Mouse (Mus musculus): ENCODE data around the gene Nfkb2. TPM values are rescaled to one million over a fixed set of nuclear protein-coding genes. Genes with fewer than 3 reads are reported as not detected.
A peak's percentile ranks its signal among the peaks of the same experiment; 100 is the strongest.

Nfkb2 gene
- polyA plus RNA-seq, 1 experiment = 122 TPM

DNA sequence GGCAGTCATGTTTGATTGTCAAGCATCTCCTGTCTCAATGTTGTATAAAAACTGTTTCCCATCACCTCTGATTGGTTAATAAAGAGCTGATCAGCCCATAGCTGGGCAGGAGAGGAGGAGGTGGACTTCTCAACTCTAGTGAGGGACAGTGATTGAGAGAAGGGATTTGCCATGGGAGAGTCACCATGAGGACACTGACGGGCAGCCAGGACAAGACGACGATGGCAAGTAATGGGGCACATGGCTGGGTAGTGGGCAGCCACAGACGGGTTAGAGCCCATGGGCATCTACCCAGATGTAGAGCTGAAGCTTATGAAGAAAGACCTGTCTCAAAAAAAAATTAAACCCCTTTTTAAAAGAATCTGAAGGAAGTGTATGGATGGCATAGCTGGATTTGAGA, 1.6 kb upstream of the Nfkb2 start:
- no peak overlapping the region for H3K4me3 ChIP-seq (ENCODE audit: control insufficient read depth, insufficient read depth, low read length)
- 97% methylated on average over 4 of the region's 4 CpGs for WGBS

GRCm38 (mm10) chr19:46303251-46304215, 587 bp upstream of the Nfkb2 start:
- WGBS = 65% methylated on average over 18 of the region's 18 CpGs
- Histone ChIP-seq H3K27ac (ENCODE audit: control insufficient read depth, insufficient read depth, low read length) (no peak overlapping the region), H3K4me3 (ENCODE audit: control insufficient read depth, insufficient read depth, low read length) (peak overlapping the region; percentile 94), H3K4me1 (replicated peaks; ENCODE audit: control insufficient read depth, insufficient read depth, low read length) (peaks cover 13% of the 10 kb centered on the region), H3K36me3 (ENCODE audit: control insufficient read depth, insufficient read depth, low read length) (no peaks in the 10 kb centered on the region), H3K27me3 (ENCODE audit: control insufficient read depth, insufficient read depth, low read length) (no peaks in the 10 kb centered on the region)
- DNase-seq = peak; percentile 1
- TF ChIP-seq CTCF (IDR thresholded peaks at IDR 0.05; ENCODE audit: borderline replicate concordance, control insufficient read depth, extremely low read depth, insufficient read depth, low read length, poor library complexity) (no peak), POLR2A (IDR thresholded peaks at IDR 0.05; ENCODE audit: control insufficient read depth, extremely low read depth, insufficient read depth, low read length, poor library complexity) (no peak)

More for the DNA sequence above, 1.6 kb upstream of the Nfkb2 start:
- no peaks in the 10 kb centered on the region for H3K27me3 ChIP-seq (ENCODE audit: control insufficient read depth, insufficient read depth, low read length)
- H3K27ac ChIP-seq (ENCODE audit: control insufficient read depth, insufficient read depth, low read length) = no peak overlapping the region
- peaks cover 11% of the 10 kb centered on the region for H3K4me1 ChIP-seq (replicated peaks; ENCODE audit: control insufficient read depth, insufficient read depth, low read length)
- H3K36me3 ChIP-seq (ENCODE audit: control insufficient read depth, insufficient read depth, low read length) = no peaks in the 10 kb centered on the region
- TF ChIP-seq CTCF (IDR thresholded peaks at IDR 0.05; ENCODE audit: borderline replicate concordance, control insufficient read depth, extremely low read depth, insufficient read depth, low read length, poor library complexity) = no peak
- DNase-seq = no peak

GRCm38 (mm10) chr19:46304908-46305333, 801 bp downstream of the Nfkb2 start:
- H3K36me3 ChIP-seq (ENCODE audit: control insufficient read depth, insufficient read depth, low read length) = no peaks in the 10 kb centered on the region
- peak overlapping the region; percentile 94 for H3K4me3 ChIP-seq (ENCODE audit: control insufficient read depth, insufficient read depth, low read length)
- TF ChIP-seq POLR2A (IDR thresholded peaks at IDR 0.05; ENCODE audit: control insufficient read depth, extremely low read depth, insufficient read depth, low read length, poor library complexity) = no peak
- no peak for TF ChIP-seq CTCF (IDR thresholded peaks at IDR 0.05; ENCODE audit: borderline replicate concordance, control insufficient read depth, extremely low read depth, insufficient read depth, low read length, poor library complexity)
- DNase-seq = no peak
- WGBS = under 1% methylated on average over 34 of the region's 34 CpGs
- peaks cover 17% of the 10 kb centered on the region for H3K4me1 ChIP-seq (replicated peaks; ENCODE audit: control insufficient read depth, insufficient read depth, low read length)
- peak overlapping the region; percentile 75 for H3K27ac ChIP-seq (ENCODE audit: control insufficient read depth, insufficient read depth, low read length)
- no peaks in the 10 kb centered on the region for H3K27me3 ChIP-seq (ENCODE audit: control insufficient read depth, insufficient read depth, low read length)

DNA sequence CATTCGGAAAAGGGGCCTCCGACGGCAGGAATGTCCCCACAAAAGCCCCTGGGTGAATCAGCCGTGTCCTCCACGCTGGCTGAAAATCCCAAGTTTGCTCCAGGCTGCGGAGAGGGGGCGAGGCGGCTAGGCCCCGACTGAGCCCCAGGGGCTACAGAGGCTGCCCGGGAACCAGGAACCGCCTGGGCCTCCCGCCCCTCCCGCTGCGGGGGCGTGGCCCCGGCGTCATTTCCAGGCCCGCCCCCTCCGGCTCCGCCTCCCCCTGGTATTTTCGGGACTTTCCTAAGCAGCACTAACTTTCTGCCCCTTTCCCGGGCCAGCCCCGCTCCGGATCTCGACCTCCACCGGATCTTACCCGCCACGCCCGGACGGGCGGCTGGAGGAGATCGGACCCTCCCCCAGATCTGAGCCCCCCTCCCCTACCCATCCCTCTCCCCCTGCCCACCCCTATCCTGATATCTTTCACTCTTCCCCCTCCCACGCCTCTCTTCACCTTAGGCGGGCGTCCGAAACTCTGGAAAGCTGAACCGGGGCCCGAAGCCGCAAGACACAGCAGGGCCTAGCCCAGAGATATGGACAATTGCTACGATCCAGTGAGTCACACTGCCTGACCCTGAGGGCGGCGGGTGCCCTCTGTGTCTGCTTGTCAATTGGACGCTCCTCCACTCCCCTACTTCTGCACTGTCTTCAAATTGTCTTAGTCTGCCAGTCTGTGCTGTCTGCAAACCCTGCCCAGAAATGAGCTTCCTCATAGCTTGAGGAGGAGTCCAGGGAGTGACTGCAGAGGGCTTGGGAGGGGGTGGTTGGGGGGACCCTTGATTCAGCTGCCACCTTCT, 1.5 kb downstream of the Nfkb2 start:
- peak; percentile 90 for DNase-seq

DNA sequence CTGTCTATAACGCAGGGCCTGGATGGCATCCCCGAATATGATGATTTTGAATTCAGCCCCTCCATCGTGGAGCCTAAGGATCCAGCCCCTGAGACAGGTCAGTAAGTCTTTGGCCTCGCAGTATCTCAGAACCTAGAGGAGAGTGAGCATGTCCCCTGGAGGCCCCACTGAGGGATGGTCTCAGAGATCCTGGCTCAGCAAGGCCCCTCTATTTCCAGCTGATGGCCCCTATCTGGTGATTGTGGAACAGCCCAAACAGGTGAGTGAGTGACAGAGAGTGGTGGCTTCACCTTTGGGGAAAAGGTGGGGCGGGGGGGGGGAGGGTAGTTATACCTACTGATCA, 2.1 kb downstream of the Nfkb2 start:
- Histone ChIP-seq H3K27ac (ENCODE audit: control insufficient read depth, insufficient read depth, low read length) (no peak overlapping the region), H3K36me3 (ENCODE audit: control insufficient read depth, insufficient read depth, low read length) (peaks cover 11% of the 10 kb centered on the region; the same call in 1 of the 2 replicates), H3K4me3 (ENCODE audit: control insufficient read depth, insufficient read depth, low read length) (peak overlapping the region; percentile 94), H3K27me3 (ENCODE audit: control insufficient read depth, insufficient read depth, low read length) (no peaks in the 10 kb centered on the region), H3K4me1 (replicated peaks; ENCODE audit: control insufficient read depth, insufficient read depth, low read length) (peaks cover 17% of the 10 kb centered on the region)
- 70% methylated on average over 5 of the region's 5 CpGs for WGBS
- peak; percentile 2 for DNase-seq
- no peak for TF ChIP-seq POLR2A (IDR thresholded peaks at IDR 0.05; ENCODE audit: control insufficient read depth, extremely low read depth, insufficient read depth, low read length, poor library complexity)
- no peak for TF ChIP-seq CTCF (IDR thresholded peaks at IDR 0.05; ENCODE audit: borderline replicate concordance, control insufficient read depth, extremely low read depth, insufficient read depth, low read length, poor library complexity)

More for the DNA sequence above, 1.5 kb downstream of the Nfkb2 start:
- peaks cover 17% of the 10 kb centered on the region for H3K4me1 ChIP-seq (replicated peaks; ENCODE audit: control insufficient read depth, insufficient read depth, low read length)
- TF ChIP-seq CTCF (IDR thresholded peaks at IDR 0.05; ENCODE audit: borderline replicate concordance, control insufficient read depth, extremely low read depth, insufficient read depth, low read length, poor library complexity) (no peak), POLR2A (IDR thresholded peaks at IDR 0.05; ENCODE audit: control insufficient read depth, extremely low read depth, insufficient read depth, low read length, poor library complexity) (peak; percentile 91)
- 1% methylated on average over 42 of the region's 43 CpGs for WGBS
- H3K27ac ChIP-seq (ENCODE audit: control insufficient read depth, insufficient read depth, low read length) = peak overlapping the region; percentile 75
- H3K36me3 ChIP-seq (ENCODE audit: control insufficient read depth, insufficient read depth, low read length) = 0 out of 2 replicates have a peak, but pooled peaks cover 5% of the 10 kb centered on the region
- H3K4me3 ChIP-seq (ENCODE audit: control insufficient read depth, insufficient read depth, low read length) = peak overlapping the region; percentile 94
- no peaks in the 10 kb centered on the region for H3K27me3 ChIP-seq (ENCODE audit: control insufficient read depth, insufficient read depth, low read length)

DNA sequence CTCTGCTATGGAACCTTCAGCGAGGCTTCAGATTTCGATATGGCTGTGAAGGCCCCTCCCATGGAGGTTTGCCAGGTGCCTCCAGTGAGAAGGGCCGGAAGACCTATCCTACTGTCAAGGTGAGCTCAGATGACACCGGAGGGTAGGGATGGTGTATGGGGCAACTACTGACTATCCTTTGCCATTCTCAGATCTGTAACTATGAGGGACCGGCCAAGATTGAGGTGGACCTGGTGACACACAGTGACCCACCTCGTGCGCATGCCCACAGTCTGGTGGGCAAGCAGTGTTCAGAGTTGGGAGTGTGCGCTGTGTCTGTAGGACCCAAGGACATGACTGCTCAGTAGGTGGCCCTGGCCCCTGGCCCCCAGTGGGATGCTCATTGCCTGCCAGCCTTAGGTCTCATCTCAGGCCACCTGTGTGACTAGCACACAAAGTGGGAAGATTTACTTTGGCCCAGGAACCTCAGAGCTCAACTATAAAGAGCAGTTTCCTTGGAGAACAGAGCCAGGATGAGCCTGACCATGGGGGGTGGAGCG, 2.7 kb downstream of the Nfkb2 start:
- Histone ChIP-seq H3K4me1 (replicated peaks; ENCODE audit: control insufficient read depth, insufficient read depth, low read length) (peaks cover 17% of the 10 kb centered on the region), H3K27me3 (ENCODE audit: control insufficient read depth, insufficient read depth, low read length) (no peaks in the 10 kb centered on the region), H3K27ac (ENCODE audit: control insufficient read depth, insufficient read depth, low read length) (no peak overlapping the region), H3K36me3 (ENCODE audit: control insufficient read depth, insufficient read depth, low read length) (peaks cover 16% of the 10 kb centered on the region; the same call in 1 of the 2 replicates), H3K4me3 (ENCODE audit: control insufficient read depth, insufficient read depth, low read length) (no peak overlapping the region)
- 98% methylated on average over 9 of the region's 9 CpGs for WGBS
- no peak for TF ChIP-seq POLR2A (IDR thresholded peaks at IDR 0.05; ENCODE audit: control insufficient read depth, extremely low read depth, insufficient read depth, low read length, poor library complexity)
- no peak for TF ChIP-seq CTCF (IDR thresholded peaks at IDR 0.05; ENCODE audit: borderline replicate concordance, control insufficient read depth, extremely low read depth, insufficient read depth, low read length, poor library complexity)
- DNase-seq = peak; percentile 2

Data from thymus, adult 2 months (tissue).